Mouse (Mus musculus) myocyte (in vitro differentiated cells): ENCODE results near the gene Susd6.

Source experiments
- CEBPB ChIP-seq: IDR thresholded peaks from 2 replicates; pipeline ENCODE4 v1.6.1; 2011; ENCODE audit warnings: mild to moderate bottlenecking, moderate library complexity; ENCODE audit not compliant: poor library complexity, insufficient read depth, severe bottlenecking
- MAX ChIP-seq: IDR thresholded peaks from one replicate; pipeline ENCODE4 v1.6.1; 2011; ENCODE audit warnings: low read depth, mild to moderate bottlenecking, control low read depth
- MYOD1 ChIP-seq, 3 experiments: IDR thresholded peaks; one replicate each; pipeline ENCODE4 v1.6.1; 2011; ENCODE audit warnings: control low read depth in 2 of 3, low read depth in 2 of 3, mild to moderate bottlenecking in 2 of 3, moderate library complexity in 1 of 3; ENCODE audit not compliant: insufficient read length in 2 of 3, control insufficient read depth in 1 of 3
- MYOG ChIP-seq, 3 experiments: IDR thresholded peaks; one replicate each; pipeline ENCODE4 v1.6.1; 2011; ENCODE audit warnings: control low read depth in 2 of 3, low read depth in 2 of 3, mild to moderate bottlenecking in 2 of 3; ENCODE audit not compliant: insufficient read length in 2 of 3, control insufficient read depth in 1 of 3, insufficient read depth in 1 of 3
- POLR2A ChIP-seq: IDR thresholded peaks from one replicate; pipeline ENCODE4 v1.6.1; 2011; ENCODE audit warnings: low read depth, mild to moderate bottlenecking, control low read depth, moderate library complexity; ENCODE audit not compliant: insufficient read length
- POLR2AphosphoS2 ChIP-seq: IDR thresholded peaks from one replicate; pipeline ENCODE4 v1.6.1; 2011; ENCODE audit warnings: low read depth, control low read depth; ENCODE audit not compliant: insufficient read length
- TCF3 ChIP-seq: IDR thresholded peaks from one replicate; pipeline ENCODE4 v1.6.1; 2011; ENCODE audit warnings: low read depth, control low read depth; ENCODE audit not compliant: insufficient read length

- TF ChIP-seq POLR2A (no peak), MAX (no peak), MYOD1 (IDR thresholded peaks at IDR 0.05; ENCODE audit: control insufficient read depth in 1 of 3, insufficient read length in 2 of 3, low read depth in 2 of 3) (no peak), TCF3 (no peak), POLR2AphosphoS2 (no peak), CEBPB (no peak), MYOG (IDR thresholded peaks at IDR 0.05; ENCODE audit: control insufficient read depth in 1 of 3, insufficient read depth in 1 of 3, insufficient read length in 2 of 3, low read depth in 2 of 3) (no peak)
Observed at GRCm38 (mm10) chr12:80779760-80780159, 10.6 kb upstream of the Susd6 start.
